Mouse (Mus musculus) cortical plate, adult 2 months (tissue): Measurements from ENCODE around the gene Dusp13.

Experiments used
- CTCF ChIP-seq: fragments of 200-500 bp; IDR thresholded peaks from 2 replicates; pipeline ENCODE4 v1.5.1; 2011; ENCODE audit warnings: mild to moderate bottlenecking, control low read depth, low read length; ENCODE audit not compliant: insufficient read depth; ENCODE audit errors: extremely low read depth
- POLR2A ChIP-seq: fragments of 200-500 bp; IDR thresholded peaks from 2 replicates; pipeline ENCODE4 v1.6.1; 2011; ENCODE audit warnings: mild to moderate bottlenecking, low read length, control low read depth; ENCODE audit not compliant: insufficient read depth; ENCODE audit errors: extremely low read depth

GRCm38 (mm10) chr14:21744169-21744568 lies 6.8 kb downstream of the Dusp13 start:
- no peak for TF ChIP-seq CTCF
- TF ChIP-seq POLR2A = no peak
